Mouse (Mus musculus) hindbrain, embryonic 11.5 days (tissue): ENCODE measurements around the gene Madcam1. TPM values are rescaled to one million over a fixed set of nuclear protein-coding genes. Genes with fewer than 3 reads are reported as not detected.
A peak's percentile ranks its signal among the peaks of the same experiment; 100 is the strongest.

Experiments used
- ATAC-seq: fragments of 200-750 bp; cut with Nextera tagmentation; 2 replicates; pipeline ENCODE4 v1.8.0; 2017; ENCODE audit warnings: mild to moderate bottlenecking, moderate TSS enrichment, moderate library complexity; ENCODE audit not compliant: low FRiP score
- DNase-seq: peaks from one replicate; pipeline ENCODE4 v3.0.0-alpha.2; 2015; ENCODE audit warnings: low spot score
- H3K27ac ChIP-seq: fragments of 300-500 bp; sonication (generic); 2 replicates; pipeline ENCODE4 v1.5.1; 2014; ENCODE audit warnings: mild to moderate bottlenecking, low read depth, low read length
- H3K27me3 ChIP-seq: fragments of 300-500 bp; sonication (generic); 2 replicates; pipeline ENCODE4 v1.6.1; 2014; ENCODE audit warnings: mild to moderate bottlenecking, low read length, moderate library complexity, mixed read lengths; ENCODE audit not compliant: control insufficient read depth, insufficient read depth
- H3K36me3 ChIP-seq: fragments of 300-500 bp; sonication (generic); 2 replicates; pipeline ENCODE4 v1.6.1; 2014; ENCODE audit warnings: mild to moderate bottlenecking, low read length, moderate library complexity, mixed read lengths; ENCODE audit not compliant: control insufficient read depth, insufficient read depth
- H3K4me1 ChIP-seq: fragments of 300-500 bp; sonication (generic); replicated peaks from 2 replicates; pipeline ENCODE4 v1.6.1; 2014; ENCODE audit warnings: low read length, mixed read lengths; ENCODE audit not compliant: control insufficient read depth, insufficient read depth
- H3K4me2 ChIP-seq: fragments of 300-500 bp; sonication (generic); replicated peaks from 2 replicates; pipeline ENCODE4 v1.6.1; 2014; ENCODE audit warnings: mild to moderate bottlenecking, low read depth, low read length
- H3K4me3 ChIP-seq: fragments of 300-500 bp; sonication (generic); 2 replicates; pipeline ENCODE4 v1.5.1; 2014; ENCODE audit warnings: low read depth, low read length
- H3K9ac ChIP-seq: fragments of 300-500 bp; sonication (generic); 2 replicates; pipeline ENCODE4 v1.6.1; 2014; ENCODE audit warnings: low read depth, low read length
- H3K9me3 ChIP-seq: fragments of 300-500 bp; sonication (generic); 2 replicates; pipeline ENCODE4 v1.6.1; 2016; ENCODE audit warnings: low read length; ENCODE audit not compliant: control insufficient read depth
- WGBS: fragments of 180-500 bp; shearing (Covaris S2); extraction: QIAGEN DNeasy Blood & Tissue Kit; methylation state at CpG from one replicate; pipeline ENCODE4 v1.1.7; 2014; 5-methylcytosine and 5-hydroxymethylcytosine counted together
- polyA plus RNA-seq: library from polyadenylated mRNA; unstranded; fragments of >200 nt; fragmentation: Nextera tagmentation; extraction: Ambion mirVana; gene quantifications from 2 replicates; pipeline ENCODE4 v1.2.1, GENCODE M21; 2014

Gene Madcam1
- polyA plus RNA-seq, 1 experiment from 2014 or later, result 1.6 TPM

- Histone ChIP-seq H3K9me3 (no peaks in the 10 kb centered on the region), H3K4me2 (no peak overlapping the region), H3K9ac (no peak overlapping the region), H3K36me3 (peaks cover 12% of the 10 kb centered on the region), H3K27ac (no peak overlapping the region), H3K4me1 (peaks cover 5% of the 10 kb centered on the region), H3K27me3 (no peaks in the 10 kb centered on the region), H3K4me3 (no peak overlapping the region)
- ATAC-seq, result no peak
- no peak for DNase-seq
- WGBS, result 73% methylated on average over 4 of the region's 4 CpGs
These were observed 43.4 kb downstream of the Madcam1 start for GRCm38 (mm10) chr10:79707759-79708158.

- H3K36me3 ChIP-seq, result peaks cover 12% of the 10 kb centered on the region
- H3K4me3 ChIP-seq, result no peak overlapping the region
- 0 out of 2 replicates have a peak overlapping the region, but pooled peaks have one; percentile 11 for H3K9ac ChIP-seq
- no peak overlapping the region for H3K27ac ChIP-seq
- no peaks in the 10 kb centered on the region for H3K27me3 ChIP-seq
- H3K9me3 ChIP-seq, result no peaks in the 10 kb centered on the region
- peaks cover 5% of the 10 kb centered on the region for H3K4me1 ChIP-seq
- DNase-seq, result no peak
- H3K4me2 ChIP-seq, result no peak overlapping the region
- WGBS, result 93% methylated on average over 21 of the region's 21 CpGs
- no peak for ATAC-seq
These were observed 44.3 kb downstream of the Madcam1 start for GRCm38 (mm10) chr10:79708668-79709067.

- Histone ChIP-seq H3K4me3 (no peak overlapping the region), H3K9ac (no peak overlapping the region), H3K36me3 (peaks cover 12% of the 10 kb centered on the region), H3K4me1 (peaks cover 5% of the 10 kb centered on the region), H3K9me3 (no peaks in the 10 kb centered on the region), H3K27me3 (no peaks in the 10 kb centered on the region), H3K27ac (no peak overlapping the region), H3K4me2 (no peak overlapping the region)
- DNase-seq (no peak), ATAC-seq (no peak)
- 89% methylated on average over 7 of the region's 7 CpGs for WGBS
These were observed 44.9 kb downstream of the Madcam1 start for GRCm38 (mm10) chr10:79709307-79709706.

GRCm38 (mm10) chr10:79712029-79712428 lies 47.7 kb downstream of the Madcam1 start:
- Histone ChIP-seq H3K9me3 (no peaks in the 10 kb centered on the region), H3K4me3 (no peak overlapping the region), H3K4me1 (no peaks in the 10 kb centered on the region), H3K27me3 (peaks cover 23% of the 10 kb centered on the region), H3K4me2 (no peak overlapping the region), H3K36me3 (peaks cover 12% of the 10 kb centered on the region), H3K9ac (no peak overlapping the region), H3K27ac (no peak overlapping the region)
- peak; percentile 28 for DNase-seq
- peak; percentile 6; the same call in 1 of the 2 replicates for ATAC-seq
- WGBS, result 76% methylated on average over 1 of the region's 1 CpGs

- peak; percentile 88 for DNase-seq
- WGBS, result 7% methylated on average over 5 of the region's 6 CpGs
- peaks cover 29% of the 10 kb centered on the region for H3K27me3 ChIP-seq
- H3K9ac ChIP-seq, result no peak overlapping the region
- peaks cover 12% of the 10 kb centered on the region for H3K36me3 ChIP-seq
- H3K4me1 ChIP-seq, result no peaks in the 10 kb centered on the region
- H3K27ac ChIP-seq, result no peak overlapping the region
- H3K4me2 ChIP-seq, result no peak overlapping the region
- no peak overlapping the region for H3K4me3 ChIP-seq
- peak; percentile 39; the same call in 1 of the 2 replicates for ATAC-seq
- no peaks in the 10 kb centered on the region for H3K9me3 ChIP-seq
These were observed 48.3 kb downstream of the Madcam1 start for GRCm38 (mm10) chr10:79712499-79713126.

GRCm38 (mm10) chr10:79713163-79713562 lies 48.8 kb downstream of the Madcam1 start:
- H3K9ac ChIP-seq, result no peak overlapping the region
- WGBS, result 33% methylated on average over 1 of the region's 1 CpGs

GRCm38 (mm10) chr10:79714996-79715395 lies 50.6 kb downstream of the Madcam1 start:
- no peak overlapping the region for H3K27ac ChIP-seq
- WGBS, result 68% methylated on average over 4 of the region's 4 CpGs
- no peak overlapping the region for H3K4me2 ChIP-seq

More at GRCm38 (mm10) chr10:79713163-79713562, 48.8 kb downstream of the Madcam1 start:
- no peak for DNase-seq
- H3K36me3 ChIP-seq, result peaks cover 12% of the 10 kb centered on the region
- H3K27me3 ChIP-seq, result peaks cover 34% of the 10 kb centered on the region
- no peaks in the 10 kb centered on the region for H3K9me3 ChIP-seq
- no peak overlapping the region for H3K4me2 ChIP-seq
- no peak overlapping the region for H3K4me3 ChIP-seq
- H3K27ac ChIP-seq, result no peak overlapping the region
- no peak for ATAC-seq
- H3K4me1 ChIP-seq, result no peaks in the 10 kb centered on the region

GRCm38 (mm10) chr10:79716254-79716987 lies 52.1 kb downstream of the Madcam1 start, which contains the start of gene Hcn2:
Gene Hcn2 (plus strand): TSS chr10:79716634.
- H3K27me3 ChIP-seq, result peaks cover 45% of the 10 kb centered on the region
- H3K27ac ChIP-seq, result no peak within 1 kb of the TSS
- DNase-seq (peak; percentile 51), ATAC-seq (peak; percentile 45)
- peak within 1 kb of the TSS; percentile 50; the same call in 1 of the 2 replicates for H3K9ac ChIP-seq
- H3K4me2 ChIP-seq, result peak within 1 kb of the TSS; percentile 73
- no peaks in the 10 kb centered on the region for H3K4me1 ChIP-seq
- peak within 1 kb of the TSS; percentile 37 for H3K4me3 ChIP-seq
- no peaks in the 10 kb centered on the region for H3K9me3 ChIP-seq
- 2% methylated on average over 44 of the region's 91 CpGs for WGBS
- H3K36me3 ChIP-seq, result no peaks in the 10 kb centered on the region

More at GRCm38 (mm10) chr10:79714996-79715395, 50.6 kb downstream of the Madcam1 start:
- peaks cover 45% of the 10 kb centered on the region for H3K27me3 ChIP-seq
- no peaks in the 10 kb centered on the region for H3K9me3 ChIP-seq
- H3K4me1 ChIP-seq, result no peaks in the 10 kb centered on the region
- H3K36me3 ChIP-seq, result peaks cover 7% of the 10 kb centered on the region
- no peak for ATAC-seq
- DNase-seq, result no peak
- no peak overlapping the region for H3K9ac ChIP-seq
- no peak overlapping the region for H3K4me3 ChIP-seq
